Comparison of ENCODE assay signal across 10 mouse cellular contexts in genomic region chr12:17506117-17506993, GRCm38 (mm10). TPM values are rescaled to one million over a fixed set of nuclear protein-coding genes. Genes with fewer than 3 reads are reported as not detected.
DNase-seq lines count a peak whose midpoint lies in the region; ATAC-seq and TF ChIP-seq lines count a peak whose summit lies in the region.
"Had no signal": no experiment of that assay in that cellular context is flagged by ENCODE, and none has a peak within 500 bp of the region (broad histone marks: within the 10 kb centered on the region; RNA-seq: fewer than 3 reads in every experiment).

No protein-coding gene starts in this region.

- no peak for TF ChIP-seq RAD21 in CH12.LX (IDR thresholded peaks at IDR 0.05; ENCODE audit: low read depth, low read length)

- peak overlapping the region; percentile 39 for H3K9ac ChIP-seq in CH12.LX (ENCODE audit: insufficient read depth, low read depth)
- H3K9ac ChIP-seq: limb, embryonic 15.5 days had no signal

- TF ChIP-seq POLR2A in CH12.LX (IDR thresholded peaks at IDR 0.05; ENCODE audit: low read depth, low read length) (peak; percentile 58), myocyte (IDR thresholded peaks at IDR 0.05; ENCODE audit: insufficient read length, low read depth) (no peak)

- ATAC-seq in hematopoietic stem cell, adult 5-6 weeks (replicated peaks in 1 of 2; ENCODE audit: insufficient read depth in 1 of 2, low FRiP score in 2 of 2, low TSS enrichment in 1 of 2, low read depth in 1 of 2, poor library complexity in 2 of 2, severe bottlenecking in 2 of 2): peak; percentile 22 to 32; a peak in 3 of 4 replicates

- in situ Hi-C loops in CH12.LX (cut with MboI; ENCODE audit: low pct_ligation_motif_present, low pct_unique_long_range_greater_than_20kb, low sequenced_read_pairs): no loop called here

- DNase-seq in heart, adult 11 months: peak; percentile 91
- no peak for DNase-seq in heart, postnatal 25 days (ENCODE audit: low spot score)
- DNase-seq in CH12.LX (ENCODE audit: extremely low read depth): no peak
- DNase-seq in left cerebral cortex, adult 11 months (ENCODE audit: low spot score): no peak
- no peak for DNase-seq in right cerebral cortex, postnatal 25 days
- no peak for DNase-seq in adrenal gland, postnatal 25 days
- DNase-seq: cerebellum, adult 11 months had no signal

- no peaks in the 10 kb centered on the region for H3K9me3 ChIP-seq in CH12.LX (replicated peaks; ENCODE audit: low read length)
- H3K9me3 ChIP-seq: limb, embryonic 15.5 days had no signal

- H3ac ChIP-seq in myocyte (ENCODE audit: control insufficient read depth, insufficient read length): no peak overlapping the region

- H3K36me3 ChIP-seq in CH12.LX (replicated peaks in 1 of 2; ENCODE audit: control insufficient read depth in 1 of 2, insufficient read depth in 1 of 2, low read length in 1 of 2) (no peaks in the 10 kb centered on the region), myocyte (ENCODE audit: control insufficient read depth, insufficient read depth) (no peaks in the 10 kb centered on the region)
- H3K36me3 ChIP-seq: limb, embryonic 15.5 days had no signal

- H3K4me3 ChIP-seq in CH12.LX (replicated peaks in 1 of 3; ENCODE audit: low read depth in 2 of 3, low read length in 2 of 3, poor library complexity in 1 of 3) (peak overlapping the region in 2 of 3 experiments; percentile 22 to 33), myocyte (no peak overlapping the region)
- H3K4me3 ChIP-seq: limb, embryonic 15.5 days had no signal

- H3K79me2 ChIP-seq in CH12.LX (replicated peaks; ENCODE audit: control insufficient read depth, extremely low read depth, insufficient read depth, poor library complexity, severe bottlenecking): no peaks in the 10 kb centered on the region
- no peaks in the 10 kb centered on the region for H3K79me2 ChIP-seq in myocyte (ENCODE audit: control insufficient read depth, insufficient read depth)

- H3K27me3 ChIP-seq in CH12.LX (replicated peaks) (no peaks in the 10 kb centered on the region), myocyte (ENCODE audit: control insufficient read depth, insufficient read depth, insufficient read length) (no peaks in the 10 kb centered on the region)
- H3K27me3 ChIP-seq: limb, embryonic 15.5 days had no signal

- no peak for TF ChIP-seq CTCF in CH12.LX (conservative IDR thresholded peaks at IDR 0.05 in 1 of 2, IDR thresholded peaks at IDR 0.05 in 1 of 2; ENCODE audit: low read depth in 2 of 2, low read length in 2 of 2)

- TF ChIP-seq EP300 in CH12.LX (IDR thresholded peaks at IDR 0.05; ENCODE audit: low read length): no peak

- intact Hi-C loops in heart, postnatal 25 days (cut with DNase I): no loop called here

- H3K27ac ChIP-seq in CH12.LX (ENCODE audit: insufficient read depth, low read depth): peak overlapping the region; percentile 97
- H3K27ac ChIP-seq: limb, embryonic 15.5 days had no signal

- peaks cover 33 to 58% of the 10 kb centered on the region in 2 experiments for H3K4me1 ChIP-seq in CH12.LX (ENCODE audit: control insufficient read depth in 1 of 2, insufficient read depth in 2 of 2)
- H3K4me1 ChIP-seq: limb, embryonic 15.5 days had no signal

- H3K4me2 ChIP-seq in CH12.LX (ENCODE audit: insufficient read depth, low read depth, poor library complexity, severe bottlenecking) (peak overlapping the region; percentile 62), myocyte (ENCODE audit: low read depth) (no peak overlapping the region)
- H3K4me2 ChIP-seq: limb, embryonic 15.5 days had no signal

- dilution Hi-C loops in CH12.LX (cut with MboI; ENCODE audit: extremely low pct_ligation_motif_present, extremely low pct_unique_long_range_greater_than_20kb, low sequenced_read_pairs): no loop called here

TF ChIP-seq in CH12.LX, 34 proteins besides CTCF, POLR2A, EP300 and RAD21:
- no peak for TF ChIP-seq NELFE (IDR thresholded peaks at IDR 0.05; ENCODE audit: low read depth, low read length)
- TF ChIP-seq NRF1 (IDR thresholded peaks at IDR 0.05; ENCODE audit: low read depth, low read length): no peak
- peak; percentile 91; the same call in 1 of the 2 replicates for TF ChIP-seq CHD1 (IDR thresholded peaks at IDR 0.05; ENCODE audit: low read depth, low read length)
- TF ChIP-seq USF1 (IDR thresholded peaks at IDR 0.05; ENCODE audit: low read depth, low read length): peak; percentile 24
- TF ChIP-seq USF2 (conservative IDR thresholded peaks at IDR 0.05; ENCODE audit: low read depth, low read length): 0 out of 2 replicates have a peak, but pooled peaks have one; percentile 15
- TF ChIP-seq TCF12 (IDR thresholded peaks at IDR 0.05; ENCODE audit: low read depth, low read length): no peak; the same call in 1 of the 2 replicates
- TF ChIP-seq ZMIZ1 (IDR thresholded peaks at IDR 0.05; ENCODE audit: low read depth, low read length): peak; percentile 73; the same call in 1 of the 2 replicates
- TF ChIP-seq E2F4 (IDR thresholded peaks at IDR 0.05; ENCODE audit: insufficient replicate concordance, low read depth, low read length): no peak
- TF ChIP-seq CHD2 (IDR thresholded peaks at IDR 0.05; ENCODE audit: low read length): no peak
- no peak for TF ChIP-seq MAX (IDR thresholded peaks at IDR 0.05; ENCODE audit: low read length)
- no peak for TF ChIP-seq RCOR1 (conservative IDR thresholded peaks at IDR 0.05; ENCODE audit: low read depth, low read length)
- no peak for TF ChIP-seq PAX5 (IDR thresholded peaks at IDR 0.05; ENCODE audit: low read length)
- TF ChIP-seq POLR2AphosphoS2 (IDR thresholded peaks at IDR 0.05; ENCODE audit: low read depth, low read length): peak; percentile 85; the same call in 1 of the 2 replicates
- no peak for TF ChIP-seq ZNF384 (IDR thresholded peaks at IDR 0.05; ENCODE audit: low read depth, low read length)
- TF ChIP-seq MAZ (IDR thresholded peaks at IDR 0.05; ENCODE audit: low read depth, low read length): 0 out of 2 replicates have a peak, but pooled peaks have one; percentile 18
- 0 out of 2 replicates have a peak, but pooled peaks have one; percentile 10 for TF ChIP-seq MYC (IDR thresholded peaks at IDR 0.05; ENCODE audit: low read depth, low read length)
- peak; percentile 46; the same call in 1 of the 2 replicates for TF ChIP-seq IRF4 (IDR thresholded peaks at IDR 0.05; ENCODE audit: low read depth, low read length)
- peak; percentile 24; the same call in 1 of the 2 replicates for TF ChIP-seq ELF1 (IDR thresholded peaks at IDR 0.05; ENCODE audit: low read depth, low read length)
- no peak for TF ChIP-seq HCFC1 (IDR thresholded peaks at IDR 0.05; ENCODE audit: low read depth, low read length)

TF ChIP-seq in myocyte, 11 proteins besides CTCF, POLR2A, EP300 and RAD21:
- peak in 2 of 3 experiments; percentile 8 to 9 for TF ChIP-seq MYOD1 (IDR thresholded peaks at IDR 0.05; ENCODE audit: control insufficient read depth in 1 of 3, insufficient read length in 2 of 3, low read depth in 2 of 3)
- no peak for TF ChIP-seq REST (IDR thresholded peaks at IDR 0.05; ENCODE audit: insufficient read depth, insufficient read length)

RNA-seq across cellular contexts. Expression of gene Odc1, which starts 38.2 kb away (rescaled TPM):
- 10 to 100 TPM; 69.3 to 72.3 TPM for total RNA-seq in heart, postnatal 25 days (2021)
- total RNA-seq in CH12.LX (2012; rRNA removed) (1,757 and 1,839 TPM in 2 replicates), CH12.LX (2014; rRNA removed) (2,455 and 2,545 TPM in 2 replicates)
- polyA plus RNA-seq in CH12.LX (2012; ENCODE audit: insufficient read length, low read depth) (2,544 and 2,567 TPM in 2 replicates), myocyte (2012; fragmentation: generic; extraction: Trizol) (199 TPM)
- 385 and 563 TPM in 2 replicates for total RNA-seq in hematopoietic stem cell, adult 5-6 weeks (2017)
- total RNA-seq in adrenal gland, postnatal 25 days (2021): 289 and 311 TPM in 2 replicates
